Mouse (Mus musculus): ENCODE results near the gene Selenow.
"Not testable (repeated sequence)": the region's sequence is repeated elsewhere in the genome, so short reads cannot be mapped to it uniquely, and the experiment has no call there.

The Selenow gene

GRCm38 (mm10) chr7:15945721-15946536 is 23.7 kb upstream of the Selenow start, which contains the start of gene Nop53:
Nop53 (minus strand) TSS chr7:15946074.
- DNase-seq (ENCODE audit: low spot score in 2 of 2): peak; percentile 89 to 90

- no peak for DNase-seq (ENCODE audit: low spot score in 2 of 2)
Measured at GRCm38 (mm10) chr7:15945211-15945610, 23.0 kb upstream of the Selenow start.

GRCm38 (mm10) chr7:15944311-15944710 is 22.1 kb upstream of the Selenow start:
- DNase-seq (ENCODE audit: low spot score in 2 of 2): no peak

DNA sequence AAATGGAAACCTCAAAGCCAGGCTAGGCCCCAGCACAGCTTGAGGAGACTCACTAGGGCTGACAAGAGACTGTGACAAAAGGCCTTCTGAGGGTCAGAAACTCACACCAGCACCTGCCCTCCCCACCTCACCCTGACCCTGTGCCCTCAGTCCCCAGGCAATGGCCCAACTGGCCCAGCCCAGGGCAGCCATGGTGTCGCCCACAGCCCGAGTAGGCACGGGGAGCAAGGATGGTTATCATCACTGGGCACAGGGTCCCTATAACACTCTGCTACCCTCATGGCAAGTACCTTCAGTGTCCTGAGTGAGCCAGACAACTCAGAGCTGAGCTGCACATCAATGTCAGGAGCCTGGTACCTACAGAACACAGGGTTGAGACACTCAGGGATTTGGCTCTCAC is 16.4 kb upstream of the Selenow start:
- no peak for DNase-seq (ENCODE audit: low spot score in 2 of 2)

DNA sequence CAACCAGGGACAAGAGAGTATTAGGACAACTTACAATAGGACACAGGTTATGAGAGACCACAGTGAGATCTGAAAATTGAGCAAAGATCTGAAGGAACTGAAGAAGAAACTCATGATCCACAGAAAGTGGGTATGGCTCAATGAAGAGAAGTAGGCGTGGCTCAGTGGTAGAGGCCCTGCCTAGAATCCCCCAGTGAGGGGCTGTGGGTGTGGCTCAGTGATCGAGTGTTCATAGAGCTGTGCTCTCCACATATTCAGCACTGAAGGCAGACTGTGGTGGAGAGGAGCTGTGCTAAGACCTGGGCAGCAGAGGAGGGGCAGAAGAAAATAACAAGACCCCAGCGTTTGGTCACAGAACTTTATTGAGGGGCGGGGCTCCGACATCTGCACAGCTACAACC is 15.3 kb upstream of the Selenow start:
- no peak for DNase-seq (ENCODE audit: low spot score in 2 of 2)

DNA sequence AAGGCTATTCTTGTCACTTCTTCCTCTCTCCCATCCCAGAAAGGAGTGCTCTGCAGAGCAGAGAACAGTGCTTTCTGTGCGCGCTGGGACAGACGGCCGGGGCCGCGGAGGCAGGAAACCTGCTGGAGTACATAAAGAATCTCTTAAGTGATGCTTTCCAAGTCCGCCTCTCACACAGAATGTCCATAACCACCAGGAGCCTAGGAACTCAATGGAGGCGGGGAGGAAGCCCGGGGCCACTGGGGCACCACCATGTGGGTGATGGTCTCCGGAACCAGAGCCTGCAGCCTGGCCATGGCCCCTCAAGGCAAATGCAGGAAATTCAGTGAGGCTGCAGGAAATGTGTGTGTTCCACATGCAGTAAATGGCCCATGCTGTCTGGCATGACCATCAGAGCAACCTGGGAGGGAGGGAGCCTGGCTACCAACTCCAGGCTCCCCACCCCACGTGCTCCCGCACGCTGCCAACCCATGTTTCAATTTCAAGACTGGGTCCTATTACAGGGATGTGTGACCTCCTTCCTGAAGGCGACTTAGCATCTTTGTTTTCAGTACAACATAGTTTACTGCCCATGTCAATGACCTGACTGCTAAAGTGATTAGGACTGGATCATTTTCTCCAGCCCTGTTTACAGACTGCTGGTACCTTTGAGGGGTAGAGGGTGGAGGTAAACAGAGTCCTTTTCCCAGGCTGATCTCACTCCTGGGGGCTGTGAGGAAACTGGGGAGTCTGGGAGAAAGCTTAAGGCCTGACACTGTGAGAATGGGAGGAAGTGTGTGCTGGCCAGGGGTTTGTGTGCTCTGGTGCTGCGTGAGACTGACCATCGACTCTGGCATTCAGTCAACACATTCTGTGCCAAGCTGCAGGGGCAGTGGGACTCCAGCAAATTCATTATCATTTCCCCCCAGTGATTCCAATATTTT is 11.5 kb upstream of the Selenow start:
- no peak for DNase-seq (ENCODE audit: low spot score in 2 of 2)

GRCm38 (mm10) chr7:15931635-15932034 is 9.4 kb upstream of the Selenow start:
- no peak for DNase-seq (ENCODE audit: low spot score in 2 of 2)

GRCm38 (mm10) chr7:15930543-15930942 is 8.3 kb upstream of the Selenow start:
- no peak for DNase-seq (ENCODE audit: low spot score in 2 of 2)

GRCm38 (mm10) chr7:15929910-15930309 is 7.7 kb upstream of the Selenow start:
- peak; percentile 60 to 68 for DNase-seq (ENCODE audit: low spot score in 2 of 2)

- DNase-seq (ENCODE audit: low spot score in 2 of 2): peak in 1 of 2 experiments; percentile 31
Measured at GRCm38 (mm10) chr7:15921796-15922195, 406 bp downstream of the Selenow start.

DNA sequence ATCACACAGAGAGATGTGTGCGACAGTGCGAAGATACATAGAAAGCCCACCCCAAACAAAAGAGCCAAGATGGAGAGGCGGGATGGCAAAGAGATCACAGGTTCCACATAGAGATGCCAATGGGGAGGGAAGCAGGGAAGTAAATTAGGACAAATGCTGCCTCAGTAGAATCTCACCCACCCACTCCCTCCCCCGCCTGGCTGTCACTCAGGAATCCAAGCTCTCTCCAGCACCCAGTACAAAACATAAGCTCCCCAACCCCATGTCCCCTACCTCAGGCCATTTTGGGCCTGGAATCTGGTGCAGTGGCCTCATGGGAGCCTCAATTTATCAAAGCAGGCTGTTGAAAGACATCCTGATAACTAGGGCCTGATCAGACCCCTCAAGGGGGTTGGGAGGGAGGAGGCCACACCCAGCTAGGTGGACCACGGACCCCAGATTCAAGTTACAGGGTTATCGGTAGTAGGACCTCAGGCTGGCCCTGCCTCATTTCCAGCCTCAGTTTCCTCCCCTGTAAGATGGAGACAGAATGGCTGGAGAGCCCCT is 1.5 kb downstream of the Selenow start:
- DNase-seq (ENCODE audit: low spot score in 2 of 2): no peak

- DNase-seq (ENCODE audit: low spot score in 2 of 2): no peak
Measured at GRCm38 (mm10) chr7:15919947-15920346, 2.3 kb downstream of the Selenow start.

DNA sequence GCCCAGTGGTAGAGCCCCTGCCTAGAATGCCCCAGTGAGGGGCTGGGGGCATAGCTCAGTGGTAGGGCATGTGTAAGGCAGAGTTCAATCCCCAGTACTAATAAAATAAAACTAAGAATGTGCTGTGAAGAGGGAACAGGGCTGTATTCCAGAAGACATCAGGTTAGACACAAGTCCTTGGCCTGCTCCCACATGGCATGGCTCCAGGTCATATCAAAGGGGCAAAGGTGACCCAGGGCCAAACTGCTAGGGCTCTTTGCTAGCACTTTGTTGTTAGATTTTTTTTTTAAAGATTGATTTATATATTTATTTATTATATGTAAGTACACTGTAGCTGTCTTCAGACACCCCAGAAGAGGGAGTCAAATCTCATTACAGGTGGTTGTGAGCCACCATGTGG is 3.8 kb downstream of the Selenow start:
- DNase-seq (ENCODE audit: low spot score in 2 of 2): peak in 1 of 2 experiments; percentile 28

DNA sequence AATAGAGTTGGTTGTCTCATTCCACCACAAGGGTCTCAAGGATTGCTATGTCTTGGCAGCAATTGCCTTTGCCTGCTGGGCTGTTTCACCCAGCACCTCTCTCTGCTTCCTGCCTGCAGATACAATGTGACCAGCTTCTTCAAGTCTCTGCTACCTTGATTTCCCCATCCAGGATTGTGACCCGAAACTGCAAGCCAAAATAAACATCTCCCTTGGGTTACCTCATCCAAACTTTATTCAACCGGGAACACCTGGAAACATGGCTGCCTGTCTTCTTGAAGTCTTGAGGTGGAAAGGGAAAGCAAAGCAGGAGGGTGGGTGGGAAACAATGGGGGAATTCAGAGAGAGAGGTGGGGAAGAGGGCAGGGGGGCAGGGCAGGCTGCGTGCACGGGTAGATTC is 5.2 kb downstream of the Selenow start:
- DNase-seq (ENCODE audit: low spot score in 2 of 2): no peak

DNA sequence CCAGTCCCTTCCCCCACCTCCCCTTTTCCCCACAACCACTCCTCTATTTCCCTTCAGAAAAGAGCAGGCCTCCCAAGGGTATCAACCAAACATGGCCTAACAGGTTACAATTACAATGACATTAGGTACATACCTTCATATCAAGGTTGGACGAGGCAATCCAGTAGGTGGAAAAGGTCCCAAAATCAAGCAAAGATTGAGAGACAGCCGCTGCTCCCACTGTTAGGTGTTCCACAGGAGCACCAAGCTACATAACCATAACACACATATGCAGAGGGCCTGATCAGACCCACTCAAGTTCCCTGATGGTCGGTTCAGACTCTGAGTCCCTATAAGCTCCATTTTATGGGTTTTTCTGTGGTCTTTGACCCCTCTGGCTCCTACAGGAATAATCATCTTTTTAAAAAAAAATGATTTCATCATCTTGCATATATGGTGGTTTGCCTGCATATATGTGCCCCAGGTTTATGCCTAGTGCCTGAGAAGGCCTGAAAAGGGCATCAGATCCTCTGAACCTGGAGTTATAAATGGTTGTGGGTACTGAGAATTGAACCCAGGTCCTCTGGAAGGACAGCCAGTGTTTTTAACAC is 6.0 kb downstream of the Selenow start:
- no peak for DNase-seq (ENCODE audit: low spot score in 2 of 2)

DNA sequence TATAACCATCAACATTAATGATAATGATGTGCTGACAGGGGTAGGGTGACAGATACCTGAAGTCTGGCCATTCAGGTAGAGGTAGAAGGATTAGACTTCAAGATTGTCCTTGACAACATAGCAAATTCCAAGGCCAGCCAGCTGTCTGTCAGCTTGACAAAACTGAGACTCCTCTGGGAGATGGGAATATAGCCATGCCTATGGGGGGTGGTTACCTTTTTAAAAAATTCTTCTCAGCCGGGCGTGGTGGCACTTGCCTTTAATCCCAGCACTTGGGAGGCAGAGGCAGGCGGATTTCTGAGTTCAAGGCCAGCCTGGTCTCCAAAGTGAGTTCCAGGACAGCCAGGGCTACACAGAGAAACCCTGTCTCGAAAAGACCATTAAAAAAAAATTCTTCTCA is 6.5 kb downstream of the Selenow start:
- not testable (repeated sequence) for DNase-seq (ENCODE audit: low spot score in 2 of 2)

GRCm38 (mm10) chr7:15914751-15915150 is 7.5 kb downstream of the Selenow start:
- no peak for DNase-seq (ENCODE audit: low spot score in 2 of 2)

- peak in 1 of 2 experiments; percentile 14 for DNase-seq (ENCODE audit: low spot score in 2 of 2)
Measured at GRCm38 (mm10) chr7:15914252-15914651, 8.0 kb downstream of the Selenow start.

DNA sequence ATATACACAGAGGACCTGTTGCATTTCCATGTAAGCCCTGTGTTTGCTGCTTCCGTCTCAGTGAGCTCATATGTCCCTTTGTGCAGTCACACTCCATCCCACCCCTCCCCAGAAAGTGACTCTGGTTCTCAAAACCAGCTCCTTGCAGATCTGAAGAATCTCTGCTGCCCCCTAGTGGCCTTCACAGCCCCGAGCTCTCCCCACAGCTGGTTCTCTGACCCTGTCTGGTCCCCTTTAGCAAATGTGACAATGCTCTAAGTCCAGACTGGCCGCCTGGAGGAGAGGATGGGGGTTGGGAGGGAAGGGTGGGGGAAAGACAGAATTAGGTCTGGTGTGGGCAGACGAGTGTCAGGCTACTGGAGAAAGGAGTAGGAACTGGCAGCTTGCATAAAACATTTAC is 10.0 kb downstream of the Selenow start:
- peak; percentile 47 to 54 for DNase-seq (ENCODE audit: low spot score in 2 of 2)

GRCm38 (mm10) chr7:15910521-15910920 is 11.7 kb downstream of the Selenow start:
- DNase-seq (ENCODE audit: low spot score in 2 of 2): no peak

DNA sequence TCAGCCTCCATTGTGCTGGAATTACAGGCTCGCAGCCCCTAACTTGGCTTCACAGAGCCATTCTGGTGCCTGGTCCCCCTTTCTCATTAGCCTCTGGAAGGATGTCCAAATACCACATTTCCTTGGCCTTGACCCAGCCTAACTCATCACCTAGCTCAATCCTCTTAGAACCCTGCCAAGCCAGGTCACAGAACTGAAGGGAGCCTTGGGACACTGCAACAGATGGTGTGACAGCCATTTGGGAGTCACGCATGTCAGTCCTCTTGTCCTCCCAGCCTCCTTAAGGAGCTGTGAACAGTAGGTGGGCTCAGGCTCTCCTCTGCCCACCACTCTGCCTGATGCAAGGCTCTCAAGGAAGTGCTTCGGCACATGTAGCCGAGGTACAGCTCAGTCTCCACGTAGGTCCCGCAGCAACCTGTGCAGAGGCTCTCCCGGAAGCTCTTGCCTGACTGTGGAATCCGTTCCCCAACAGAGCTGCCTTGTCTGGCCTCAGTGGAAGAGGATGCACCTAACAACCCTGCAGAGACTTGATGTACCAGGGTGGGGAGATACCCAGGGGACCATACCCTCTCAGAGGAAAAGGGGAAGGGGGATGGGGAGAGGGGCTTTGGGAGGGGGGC is 14.1 kb downstream of the Selenow start:
- DNase-seq (ENCODE audit: low spot score in 2 of 2): no peak
